Mouse (Mus musculus) heart, adult 2 months (tissue): Measurements from ENCODE around the gene Cdkl5.

Experiments used
- CTCF ChIP-seq: fragments of 200-600 bp; IDR thresholded peaks from 2 replicates; pipeline ENCODE4 v1.8.1; 2022; ENCODE audit warnings: antibody characterized with exemption, mild to moderate bottlenecking, moderate library complexity
- POLR2A ChIP-seq: fragments of 200-500 bp; IDR thresholded peaks from 2 replicates; pipeline ENCODE4 v1.6.1; 2011; ENCODE audit warnings: mild to moderate bottlenecking, low read depth, low read length, control low read depth; ENCODE audit not compliant: insufficient read depth

GRCm38 (mm10) chrX:160994543-160995121 lies at the start of gene Cdkl5:
- TF ChIP-seq CTCF = peak; percentile 66
- peak; percentile 86 for TF ChIP-seq POLR2A
